Mouse (Mus musculus): ENCODE measurements around the gene Olfr1440. TPM values are rescaled to one million over a fixed set of nuclear protein-coding genes. Genes with fewer than 3 reads are reported as not detected.
A peak's percentile ranks its signal among the peaks of the same experiment; 100 is the strongest.

Gene Olfr1440
- total RNA-seq (2021), result not detected
- long read RNA-seq, experiment 1, result 0 reads
- long read RNA-seq, experiment 2, result 0 reads

DNA sequence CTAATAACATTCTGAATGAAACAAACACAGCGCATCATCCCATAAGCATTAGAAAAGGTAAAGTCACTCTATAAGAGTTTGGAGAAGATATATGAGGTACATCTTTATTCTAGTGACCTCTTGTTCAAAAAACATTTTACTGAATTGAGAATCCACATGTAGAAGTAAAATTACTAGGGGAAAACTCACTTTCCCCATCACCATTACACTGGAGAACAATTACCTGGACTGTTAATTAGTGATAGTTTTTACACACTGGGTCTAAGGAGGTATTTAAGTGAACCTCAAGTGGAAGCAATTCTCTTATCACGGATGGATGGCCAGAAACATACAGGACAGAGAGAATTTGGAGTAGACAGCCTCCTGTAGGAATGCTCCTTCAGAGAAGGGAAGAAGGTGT, at the start of gene Olfr1440:
TSS of gene Olfr1440 (plus strand) at position 301 of the 400 bp plus-strand sequence.
- DNase-seq (ENCODE audit: low spot score in 2 of 2), result no peak

- DNase-seq (ENCODE audit: low spot score in 2 of 2), result no peak
These were observed 14.1 kb upstream of the Olfr1440 start for GRCm38 (mm10) chr19:12373004-12373403.

GRCm38 (mm10) chr19:12374465-12375025, 12.5 kb upstream of the Olfr1440 start:
- DNase-seq (ENCODE audit: low spot score in 2 of 2), result peak; percentile 12 to 23

- no peak for DNase-seq (ENCODE audit: low spot score in 2 of 2)
These were observed 26.7 kb downstream of the Olfr1440 start for GRCm38 (mm10) chr19:12413737-12414136.

GRCm38 (mm10) chr19:12417361-12417760, 30.3 kb downstream of the Olfr1440 start, which contains the start of gene Olfr1441:
Gene Olfr1441 (plus strand): TSS chr19:12417433.
- DNase-seq (ENCODE audit: low spot score in 2 of 2), result no peak

GRCm38 (mm10) chr19:12418312-12418711, 31.2 kb downstream of the Olfr1440 start:
- DNase-seq (ENCODE audit: low spot score in 2 of 2), result no peak

DNA sequence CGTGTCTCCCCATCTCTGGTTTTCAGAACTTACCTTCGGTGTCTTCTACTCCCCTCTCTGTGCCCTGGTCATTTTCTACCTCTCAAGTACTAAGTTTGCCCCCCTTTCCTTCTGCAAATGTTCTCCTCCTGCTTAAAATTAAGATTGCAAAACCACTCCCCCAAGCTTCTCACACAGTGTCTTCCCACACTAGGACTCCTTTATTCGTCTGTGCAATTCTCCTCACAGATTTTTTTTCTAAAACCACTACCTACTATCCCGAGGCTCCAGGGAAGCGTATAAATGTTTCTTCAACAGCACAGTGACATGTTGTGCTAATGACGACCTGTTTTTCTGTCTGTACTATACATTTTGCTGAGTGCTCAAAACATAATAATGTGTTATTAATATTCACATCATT, 33.5 kb downstream of the Olfr1440 start:
- no peak for DNase-seq (ENCODE audit: low spot score in 2 of 2)

- no peak for DNase-seq (ENCODE audit: low spot score in 2 of 2)
These were observed 34.6 kb downstream of the Olfr1440 start for GRCm38 (mm10) chr19:12421680-12422079.

GRCm38 (mm10) chr19:12427101-12427500, 40.0 kb downstream of the Olfr1440 start:
- DNase-seq (ENCODE audit: low spot score in 2 of 2), result no peak

DNA sequence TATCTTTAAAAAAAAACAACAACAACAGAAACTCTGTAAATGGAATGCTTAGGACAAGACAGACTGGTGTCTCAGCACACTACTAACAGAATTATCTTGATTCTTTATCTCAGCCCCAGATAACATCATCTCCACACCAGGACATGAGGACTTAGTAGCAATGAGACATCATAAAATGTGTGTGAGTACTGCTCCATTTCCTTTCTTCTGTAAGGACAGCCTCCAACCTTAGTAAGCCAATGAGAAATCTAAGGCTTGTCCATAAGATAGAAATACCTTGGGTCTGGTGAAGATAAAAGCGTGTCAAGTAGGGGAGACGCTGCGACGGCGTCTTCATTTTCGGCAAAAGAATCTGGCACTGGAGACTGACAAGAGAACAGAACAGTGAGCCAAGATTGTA, 40.5 kb downstream of the Olfr1440 start, which contains the start of gene Pfpl:
TSS of gene Pfpl (plus strand) at position 301 of the 400 bp plus-strand sequence.
- DNase-seq (ENCODE audit: low spot score in 2 of 2), result no peak

- no peak for DNase-seq (ENCODE audit: low spot score in 2 of 2)
These were observed 46.0 kb downstream of the Olfr1440 start for GRCm38 (mm10) chr19:12433033-12433432.

GRCm38 (mm10) chr19:12435011-12435416, 47.9 kb downstream of the Olfr1440 start:
- DNase-seq (ENCODE audit: low spot score in 2 of 2), result no peak

DNA sequence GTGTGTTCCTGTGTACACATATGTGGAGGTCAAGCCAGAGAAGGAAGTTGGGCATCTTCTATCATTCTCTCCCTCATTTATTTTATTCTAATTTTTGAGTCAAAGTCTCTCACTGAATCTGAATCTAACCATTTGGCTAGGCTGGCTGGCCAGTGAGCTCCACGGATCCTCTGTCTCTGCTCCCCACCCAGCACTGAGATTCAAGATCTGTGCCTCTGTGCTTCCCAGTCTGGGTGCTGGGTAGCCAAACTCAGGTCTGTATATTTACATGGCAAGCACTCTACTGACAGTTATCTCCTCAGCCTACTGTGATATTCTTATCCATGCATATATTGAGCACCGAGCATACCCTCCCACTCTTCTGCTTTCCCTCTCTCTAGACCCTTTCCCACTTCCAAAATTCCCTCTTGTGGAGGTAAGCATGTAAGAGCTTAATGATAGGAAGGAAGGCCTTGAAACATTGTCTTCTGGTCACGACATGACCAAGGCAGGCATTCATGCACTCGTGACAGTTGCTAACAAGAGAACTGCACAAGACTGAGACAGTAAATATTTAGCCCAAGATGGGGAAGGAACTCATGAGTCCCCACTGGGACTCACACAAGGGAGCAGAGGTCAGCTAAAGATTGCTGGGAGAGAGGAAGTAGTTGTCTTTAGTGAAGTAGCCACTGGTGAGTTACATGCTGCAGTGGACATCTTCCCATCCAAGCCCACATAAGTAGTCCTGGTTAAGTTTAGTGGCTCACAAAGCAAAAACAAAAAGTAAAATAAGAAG, 48.9 kb downstream of the Olfr1440 start:
- no peak for DNase-seq (ENCODE audit: low spot score in 2 of 2)

DNA sequence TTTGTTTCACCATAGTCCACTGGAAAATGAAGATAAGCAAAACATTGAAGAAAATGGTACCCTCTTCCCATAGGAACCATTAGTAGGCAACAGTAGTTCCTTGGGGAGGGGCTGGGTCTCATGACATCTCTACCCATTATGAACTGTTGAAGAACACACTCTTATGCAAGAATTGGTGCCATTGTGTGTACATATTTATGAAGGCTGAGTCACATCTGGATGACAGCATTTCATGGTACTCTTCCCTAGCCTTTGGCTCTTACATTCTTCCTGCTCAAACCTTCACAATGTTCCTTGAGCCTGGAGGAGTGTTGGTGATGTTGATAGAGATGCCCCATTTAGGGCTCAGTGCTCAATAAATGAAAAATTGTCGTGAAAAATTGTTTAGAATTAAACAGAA, 52.5 kb downstream of the Olfr1440 start:
- DNase-seq (ENCODE audit: low spot score in 2 of 2), result no peak

GRCm38 (mm10) chr19:12440103-12440725, 53.1 kb downstream of the Olfr1440 start:
- no peak for DNase-seq (ENCODE audit: low spot score in 2 of 2)

- DNase-seq (ENCODE audit: low spot score in 2 of 2), result no peak
These were observed 55.5 kb downstream of the Olfr1440 start for GRCm38 (mm10) chr19:12442560-12442959.

GRCm38 (mm10) chr19:12445014-12445413, 57.9 kb downstream of the Olfr1440 start:
- no peak for DNase-seq (ENCODE audit: low spot score in 2 of 2)

Other genes with a start within 250 kb of the Olfr1440 start
- not detected for gene Olfr1555-ps1, start 217.2 kb upstream of the Olfr1440 start, total RNA-seq (2021)
- gene Olfr1431, start 186.6 kb upstream of the Olfr1440 start, total RNA-seq (2021), result not detected
- gene Olfr1432, start 154.7 kb upstream of the Olfr1440 start, total RNA-seq (2021), result not detected
- not detected for gene Olfr262, start 145.6 kb upstream of the Olfr1440 start, total RNA-seq (2021)
- not detected for gene Olfr235, start 126.2 kb upstream of the Olfr1440 start, total RNA-seq (2021)
- not detected for gene Olfr1434, start 107.4 kb upstream of the Olfr1440 start, total RNA-seq (2021)
- not detected for gene Olfr1436, start 88.1 kb upstream of the Olfr1440 start, total RNA-seq (2021)
- gene Olfr1437, start 62.2 kb upstream of the Olfr1440 start, total RNA-seq (2021), result not detected
- not detected for gene Olfr1438-ps1, start 51.4 kb upstream of the Olfr1440 start, total RNA-seq (2021)
- gene Olfr1441, start 30.2 kb downstream of the Olfr1440 start, total RNA-seq (2021), result not detected
- not detected for gene Pfpl, start 40.6 kb downstream of the Olfr1440 start, total RNA-seq (2021)
- 1 to 10 TPM; 9.7 TPM for gene Mpeg1, start 73.5 kb downstream of the Olfr1440 start, total RNA-seq (2021)
- gene Dtx4, start 114.2 kb downstream of the Olfr1440 start, total RNA-seq (2021), result 10 to 100 TPM; 34.3 to 36.9 TPM
- 1 to 10 TPM; 1.5 to 2.0 TPM for gene Fam111a, start 158.5 kb downstream of the Olfr1440 start, total RNA-seq (2021)
- not detected for gene Gm4952, start 212.7 kb downstream of the Olfr1440 start, total RNA-seq (2021)
- not detected for gene Glyat, start 246.0 kb downstream of the Olfr1440 start, total RNA-seq (2021)

All from left cerebral cortex, adult 18-20 months (tissue).